Mouse (Mus musculus) liver, postnatal 0 days (tissue): Measurements from ENCODE around the gene Tbc1d24. TPM values are rescaled to one million over a fixed set of nuclear protein-coding genes. Genes with fewer than 3 reads are reported as not detected.

Source experiments
- ATAC-seq: fragments of 200-750 bp; cut with Nextera tagmentation; 2 replicates; pipeline ENCODE4 v1.8.0; 2017; ENCODE audit warnings: mild to moderate bottlenecking, moderate library complexity
- DNase-seq: peaks from one replicate; pipeline ENCODE4 v3.0.0-alpha.2; 2016
- H3K27ac ChIP-seq: fragments of 300-500 bp; sonication (generic); 2 replicates; pipeline ENCODE4 v1.5.1; 2014; ENCODE audit warnings: antibody characterized with exemption, moderate library complexity, mild to moderate bottlenecking, low read depth
- H3K27me3 ChIP-seq: fragments of 300-500 bp; sonication (generic); 2 replicates; pipeline ENCODE4 v1.6.1; 2014; ENCODE audit warnings: low read length, control low read depth, mixed read lengths; ENCODE audit not compliant: insufficient read depth
- H3K36me3 ChIP-seq: fragments of 300-500 bp; sonication (generic); replicated peaks from 2 replicates; pipeline ENCODE4 v1.6.1; 2014; ENCODE audit warnings: mild to moderate bottlenecking, control low read depth, low read length, moderate library complexity, mixed read lengths; ENCODE audit not compliant: insufficient read depth
- H3K4me1 ChIP-seq: fragments of 300-500 bp; sonication (generic); 2 replicates; pipeline ENCODE4 v1.6.1; 2014; ENCODE audit warnings: antibody characterized with exemption, mild to moderate bottlenecking, control low read depth; ENCODE audit not compliant: insufficient read depth
- H3K4me2 ChIP-seq: fragments of 300-500 bp; sonication (generic); 2 replicates; pipeline ENCODE4 v1.6.1; 2014; ENCODE audit warnings: low read depth, mild to moderate bottlenecking, low read length, moderate library complexity, mixed read lengths
- H3K4me3 ChIP-seq: fragments of 300-500 bp; sonication (generic); 2 replicates; pipeline ENCODE4 v1.5.1; 2014; ENCODE audit warnings: low read depth, low read length
- H3K9ac ChIP-seq: fragments of 300-500 bp; sonication (generic); replicated peaks from 2 replicates; pipeline ENCODE4 v1.6.1; 2014; ENCODE audit warnings: mild to moderate bottlenecking, moderate library complexity
- H3K9me3 ChIP-seq: fragments of 300-500 bp; sonication (generic); 2 replicates; pipeline ENCODE4 v1.6.1; 2016; ENCODE audit warnings: mild to moderate bottlenecking, control low read depth, low read length, mixed read lengths
- CTCF ChIP-seq: sonication (generic); IDR thresholded peaks from 2 replicates; pipeline ENCODE4 v1.5.1; 2016; ENCODE audit warnings: antibody characterized with exemption, low read depth
- EP300 ChIP-seq: IDR thresholded peaks from 2 replicates; pipeline ENCODE4 v1.6.1; 2016; ENCODE audit warnings: antibody characterized with exemption, low read depth, mild to moderate bottlenecking
- WGBS: fragments of 180-500 bp; shearing (Covaris S2); extraction: QIAGEN DNeasy Blood & Tissue Kit; methylation state at CpG from one replicate; pipeline ENCODE4 v1.1.7; 2014; ENCODE audit not compliant: insufficient replicate concordance; 5-methylcytosine and 5-hydroxymethylcytosine counted together
- polyA plus RNA-seq: library from polyadenylated mRNA; unstranded; fragments of >200 nt; fragmentation: Nextera tagmentation; extraction: Ambion mirVana; gene quantifications from 2 replicates; pipeline ENCODE4 v1.2.1, GENCODE M21; 2015

Tbc1d24 gene
- polyA plus RNA-seq, 1 experiment from 2014 or later = 4.2 TPM

DNA sequence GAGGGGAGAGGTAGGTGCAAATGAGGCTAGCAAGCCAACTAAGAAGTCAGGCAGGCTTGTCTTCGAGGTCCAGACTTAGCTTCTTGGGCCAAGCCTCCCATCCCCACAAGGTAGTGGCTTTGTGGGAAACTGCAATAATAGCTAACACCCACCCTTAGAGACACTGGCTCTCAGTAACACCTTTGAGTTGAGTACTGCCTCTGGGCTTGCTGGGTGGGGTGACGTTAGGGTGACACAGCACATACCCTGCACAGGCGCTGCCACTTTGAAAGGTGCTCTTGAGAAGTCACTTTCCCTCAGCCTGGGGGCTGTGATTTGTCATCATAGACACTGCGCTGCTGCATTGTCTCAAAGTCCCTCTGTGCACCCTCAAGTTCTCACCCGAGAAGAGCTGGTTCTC lies 11.6 kb downstream of the Tbc1d24 start:
- Histone ChIP-seq H3K4me1 (peaks cover 56% of the 10 kb centered on the region), H3K27ac (peak overlapping the region; percentile 53; the same call in 1 of the 2 replicates), H3K4me2 (0 out of 2 replicates have a peak overlapping the region, but pooled peaks have one; percentile 0), H3K36me3 (peaks cover 24% of the 10 kb centered on the region), H3K9ac (no peak overlapping the region), H3K9me3 (no peaks in the 10 kb centered on the region), H3K4me3 (no peak overlapping the region), H3K27me3 (no peaks in the 10 kb centered on the region)
- DNase-seq (no peak), ATAC-seq (0 out of 2 replicates have a peak, but pooled peaks have one; percentile 48)
- no peak for TF ChIP-seq CTCF
- TF ChIP-seq EP300 = no peak
- 75% methylated on average over 5 of the region's 5 CpGs for WGBS

DNA sequence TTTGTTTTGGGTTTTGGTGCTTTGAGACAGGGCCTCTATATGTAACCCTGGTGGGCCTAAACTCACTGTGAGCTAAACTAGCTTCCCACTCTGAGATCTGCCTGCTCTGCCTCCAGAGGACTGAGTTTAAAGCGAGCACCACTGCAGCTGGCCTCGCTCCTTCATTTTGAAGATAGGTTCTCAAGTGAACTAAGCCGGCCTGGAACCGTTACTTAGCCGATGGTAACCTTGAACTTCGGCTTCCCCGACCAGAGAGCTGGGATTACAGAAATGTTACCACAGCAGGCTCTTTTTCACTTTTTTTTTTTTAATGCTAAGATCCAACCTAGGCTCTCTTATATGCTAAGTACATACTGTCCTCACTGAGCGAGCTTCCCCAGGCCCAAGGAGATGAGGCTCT lies 12.1 kb downstream of the Tbc1d24 start:
- Histone ChIP-seq H3K4me1 (peaks cover 53% of the 10 kb centered on the region), H3K36me3 (peaks cover 24% of the 10 kb centered on the region), H3K4me3 (no peak overlapping the region), H3K4me2 (0 out of 2 replicates have a peak overlapping the region, but pooled peaks have one; percentile 0), H3K27ac (peak overlapping the region; percentile 53), H3K9me3 (no peaks in the 10 kb centered on the region), H3K9ac (no peak overlapping the region), H3K27me3 (no peaks in the 10 kb centered on the region)
- WGBS = 78% methylated on average over 8 of the region's 8 CpGs
- TF ChIP-seq CTCF = no peak
- TF ChIP-seq EP300 = no peak
- ATAC-seq = no peak
- no peak for DNase-seq

DNA sequence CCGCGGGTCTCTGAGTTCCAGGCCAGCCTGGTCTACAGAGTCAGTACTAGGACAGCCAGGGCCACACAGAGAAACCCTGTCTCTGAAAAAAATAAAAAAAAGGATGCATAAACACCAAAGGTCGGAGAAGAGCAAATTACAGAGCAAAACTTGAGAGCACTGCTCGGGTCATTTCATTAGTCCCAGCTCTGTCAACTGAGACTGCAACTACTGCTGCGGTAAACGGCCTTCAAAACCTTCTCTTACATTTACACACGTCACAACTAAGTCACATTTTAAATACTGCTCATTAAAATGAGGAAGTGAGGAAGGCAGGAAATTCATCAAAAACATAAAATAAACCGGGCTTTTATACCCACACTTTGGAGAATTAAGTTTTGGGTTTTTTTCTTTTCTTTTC lies 12.5 kb downstream of the Tbc1d24 start:
- no peaks in the 10 kb centered on the region for H3K27me3 ChIP-seq
- no peak for TF ChIP-seq EP300
- TF ChIP-seq CTCF = no peak
- H3K9me3 ChIP-seq = no peaks in the 10 kb centered on the region
- peak overlapping the region; percentile 53 for H3K27ac ChIP-seq
- WGBS = 45% methylated on average over 8 of the region's 8 CpGs
- peaks cover 49% of the 10 kb centered on the region for H3K4me1 ChIP-seq
- no peak for DNase-seq
- H3K4me2 ChIP-seq = no peak overlapping the region
- H3K36me3 ChIP-seq = peaks cover 25% of the 10 kb centered on the region
- H3K9ac ChIP-seq = no peak overlapping the region
- H3K4me3 ChIP-seq = no peak overlapping the region
- ATAC-seq = no peak

DNA sequence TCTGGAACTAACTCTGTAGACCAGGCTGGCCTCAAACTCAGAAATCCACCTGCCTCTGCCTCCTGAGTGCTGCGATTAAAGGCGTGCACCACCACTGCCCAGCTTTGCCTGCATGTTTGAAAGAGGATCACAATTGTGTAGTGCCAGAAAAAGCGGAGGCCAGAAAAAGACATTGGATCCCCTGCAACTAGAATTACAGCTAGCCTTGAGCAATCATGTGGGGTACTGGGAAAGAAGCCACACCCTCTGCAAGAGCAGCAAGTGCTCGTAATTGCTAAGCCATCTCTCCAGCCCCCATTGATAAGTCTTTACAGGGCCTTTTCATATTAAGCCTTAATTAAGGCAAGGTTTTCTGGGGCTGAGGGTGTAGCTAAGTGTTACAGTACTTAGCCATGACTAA lies 13.9 kb downstream of the Tbc1d24 start:
- no peak for ATAC-seq
- Histone ChIP-seq H3K9me3 (no peaks in the 10 kb centered on the region), H3K4me3 (no peak overlapping the region), H3K27me3 (no peaks in the 10 kb centered on the region), H3K27ac (peak overlapping the region; percentile 44; the same call in 1 of the 2 replicates), H3K4me1 (peaks cover 35% of the 10 kb centered on the region), H3K9ac (no peak overlapping the region), H3K4me2 (no peak overlapping the region), H3K36me3 (peaks cover 20% of the 10 kb centered on the region)
- 72% methylated on average over 4 of the region's 4 CpGs for WGBS
- TF ChIP-seq CTCF (no peak), EP300 (no peak)
- DNase-seq = no peak

DNA sequence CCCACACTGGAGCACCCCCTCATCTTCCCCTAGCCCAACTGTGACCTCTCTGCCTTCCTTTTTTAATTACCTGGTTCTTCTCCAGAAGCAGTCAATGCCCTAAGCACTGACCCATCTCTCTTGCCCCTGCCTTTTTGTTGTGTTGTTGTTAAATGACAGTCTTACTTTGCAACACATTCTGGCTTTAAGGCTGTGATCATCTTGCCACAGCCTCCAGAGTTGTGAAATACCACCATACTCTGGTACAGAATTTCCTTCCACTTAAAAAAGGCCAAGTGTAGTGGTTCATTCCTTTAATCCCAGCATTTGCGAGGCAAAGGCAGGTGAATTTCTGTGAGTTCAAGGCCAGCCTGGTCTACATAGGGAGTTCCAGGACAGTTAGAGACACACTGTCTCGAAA lies 14.4 kb downstream of the Tbc1d24 start:
- H3K9ac ChIP-seq = no peak overlapping the region
- DNase-seq = no peak
- WGBS = 74% methylated on average over 2 of the region's 2 CpGs
- H3K4me1 ChIP-seq = peaks cover 35% of the 10 kb centered on the region
- H3K4me3 ChIP-seq = no peak overlapping the region
- 0 out of 2 replicates have a peak overlapping the region, but pooled peaks have one; percentile 44 for H3K27ac ChIP-seq
- no peak for TF ChIP-seq CTCF
- H3K36me3 ChIP-seq = peaks cover 22% of the 10 kb centered on the region
- H3K9me3 ChIP-seq = no peaks in the 10 kb centered on the region
- ATAC-seq = no peak
- H3K4me2 ChIP-seq = no peak overlapping the region
- no peaks in the 10 kb centered on the region for H3K27me3 ChIP-seq

DNA sequence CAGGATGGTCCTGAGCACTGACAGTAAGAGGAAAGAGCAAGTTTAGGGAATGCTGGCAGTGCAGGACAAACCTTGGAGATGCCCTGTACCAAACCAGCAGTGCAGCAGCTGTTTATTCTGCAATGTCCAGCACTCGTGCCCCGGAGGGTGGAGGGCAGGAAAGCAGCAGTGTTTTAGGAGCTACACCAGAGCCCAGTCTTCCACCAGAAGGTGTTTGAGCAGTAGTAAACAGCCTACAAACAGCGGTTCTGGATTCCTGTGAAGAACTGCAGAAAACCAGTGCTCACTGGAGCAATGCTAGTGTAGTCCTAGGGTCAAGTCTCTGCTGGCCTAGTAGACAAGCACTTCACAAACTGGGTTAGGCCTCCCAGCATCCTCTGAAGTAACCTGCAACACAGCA lies 31.1 kb downstream of the Tbc1d24 start:
- H3K4me3 ChIP-seq = no peak overlapping the region
- no peaks in the 10 kb centered on the region for H3K27me3 ChIP-seq
- H3K9ac ChIP-seq = no peak overlapping the region
- 0 out of 2 replicates have a peak, but pooled peaks cover 2% of the 10 kb centered on the region for H3K36me3 ChIP-seq
- DNase-seq (no peak), ATAC-seq (no peak)
- H3K4me1 ChIP-seq = peaks cover 11% of the 10 kb centered on the region
- TF ChIP-seq CTCF (no peak), EP300 (no peak)
- 76% methylated on average over 3 of the region's 3 CpGs for WGBS
- no peak overlapping the region for H3K4me2 ChIP-seq
- no peaks in the 10 kb centered on the region for H3K9me3 ChIP-seq
- H3K27ac ChIP-seq = no peak overlapping the region

DNA sequence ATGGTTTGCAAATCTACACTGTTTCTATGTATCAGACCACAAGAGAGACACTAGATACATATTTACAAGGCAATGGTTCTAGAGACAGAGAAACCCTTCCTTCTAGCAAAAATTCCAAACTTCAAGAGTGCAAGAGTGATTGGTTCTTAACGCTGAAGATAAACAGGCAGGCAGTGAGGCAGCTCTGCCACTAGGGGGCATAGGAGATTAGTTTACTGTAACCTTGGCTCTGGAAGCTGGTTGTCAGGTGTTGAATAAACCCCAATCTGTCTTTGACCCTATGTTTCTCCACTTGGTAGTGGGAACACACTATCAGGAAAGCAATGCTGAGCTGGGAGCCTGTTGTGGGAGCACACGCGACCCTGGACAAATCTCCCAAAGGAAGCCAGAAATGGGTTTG lies 31.9 kb downstream of the Tbc1d24 start:
- no peak for ATAC-seq
- H3K27me3 ChIP-seq = no peaks in the 10 kb centered on the region
- no peaks in the 10 kb centered on the region for H3K9me3 ChIP-seq
- 0 out of 2 replicates have a peak, but pooled peaks cover 2% of the 10 kb centered on the region for H3K36me3 ChIP-seq
- no peak overlapping the region for H3K4me2 ChIP-seq
- no peak overlapping the region for H3K9ac ChIP-seq
- DNase-seq = peak; percentile 73
- H3K4me3 ChIP-seq = no peak overlapping the region
- TF ChIP-seq CTCF (peak; percentile 96), EP300 (no peak)
- peaks cover 11% of the 10 kb centered on the region for H3K4me1 ChIP-seq
- WGBS = 5% methylated on average over 3 of the region's 3 CpGs
- no peak overlapping the region for H3K27ac ChIP-seq
